Mouse (Mus musculus): ENCODE data around the gene Ccp110.

DNA sequence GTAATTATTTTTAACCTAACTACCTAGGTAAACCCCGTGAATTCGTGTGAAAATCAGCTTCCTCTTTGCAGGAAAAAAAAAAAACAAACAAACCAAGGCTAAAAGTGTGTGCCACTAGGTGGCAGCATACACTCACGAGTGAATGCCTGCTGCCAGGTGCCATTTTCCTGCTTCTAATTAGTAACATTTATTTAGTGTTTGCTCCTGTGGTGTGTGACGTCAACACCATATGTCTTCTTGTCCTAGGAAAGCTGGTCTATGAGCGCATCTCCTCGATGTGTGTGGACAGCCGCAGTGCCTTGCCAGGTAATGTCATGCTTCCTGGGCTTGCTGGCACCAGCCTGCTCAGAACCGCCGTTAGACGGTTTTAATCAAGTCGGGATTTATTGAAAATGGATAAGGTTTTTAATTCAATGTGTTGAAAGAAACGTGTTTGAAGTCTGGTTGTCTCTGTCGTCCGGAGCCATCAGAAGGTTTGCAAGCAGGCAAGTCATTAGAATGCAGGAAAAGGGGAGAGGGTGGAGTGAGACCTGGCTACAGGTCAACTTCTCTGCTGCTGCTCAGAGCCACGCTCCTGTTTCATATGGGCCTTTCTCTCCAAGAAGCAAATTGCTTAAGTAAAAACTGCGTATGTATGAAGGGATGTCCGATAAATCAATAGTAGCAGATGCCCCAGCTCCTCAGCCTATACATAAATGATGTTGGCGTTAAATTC, 53.9 kb downstream of the Ccp110 start:
- TF ChIP-seq GATA1 (IDR thresholded peaks at IDR 0.05; ENCODE audit: low read depth, low read length) (no peak), CTCF (IDR thresholded peaks at IDR 0.05 in 2 of 3, conservative IDR thresholded peaks at IDR 0.05 in 1 of 3; ENCODE audit: control insufficient read depth in 1 of 3, insufficient read depth in 1 of 3, low read depth in 2 of 3, low read length in 3 of 3, poor library complexity in 1 of 3, severe bottlenecking in 1 of 3) (peak; percentile 43 to 63 (median 61)), NRF1 (IDR thresholded peaks at IDR 0.05; ENCODE audit: insufficient read depth, low read depth, low read length, poor library complexity, severe bottlenecking) (no peak), BHLHE40 (IDR thresholded peaks at IDR 0.05; ENCODE audit: borderline replicate concordance, low read depth, low read length) (no peak), TCF12 (IDR thresholded peaks at IDR 0.05; ENCODE audit: low read depth, low read length) (no peak)

All from MEL (cell line).